Mouse (Mus musculus) intestine, embryonic 15.5 days (tissue): ENCODE data around the gene Gm39115. TPM values are rescaled to one million over a fixed set of nuclear protein-coding genes. Genes with fewer than 3 reads are reported as not detected.
A peak's percentile ranks its signal among the peaks of the same experiment; 100 is the strongest.

Source experiments
- ATAC-seq: fragments of 200-750 bp; cut with Nextera tagmentation; 2 replicates; pipeline ENCODE4 v1.8.0; 2017; ENCODE audit warnings: moderate TSS enrichment, moderate library complexity
- H3K27ac ChIP-seq: fragments of 300-500 bp; sonication (generic); 2 replicates; pipeline ENCODE4 v1.5.1; 2015; ENCODE audit warnings: mild to moderate bottlenecking, inconsistent platforms
- H3K27me3 ChIP-seq: fragments of 300-500 bp; sonication (generic); replicated peaks from 2 replicates; pipeline ENCODE4 v1.6.1; 2015; ENCODE audit warnings: inconsistent platforms
- H3K36me3 ChIP-seq: fragments of 300-500 bp; sonication (generic); 2 replicates; pipeline ENCODE4 v1.6.1; 2015; ENCODE audit warnings: inconsistent platforms
- H3K4me1 ChIP-seq: fragments of 300-500 bp; sonication (generic); replicated peaks from 2 replicates; pipeline ENCODE4 v1.6.1; 2015; ENCODE audit warnings: inconsistent platforms
- H3K4me2 ChIP-seq: fragments of 300-500 bp; sonication (generic); replicated peaks from 2 replicates; pipeline ENCODE4 v1.6.1; 2015; ENCODE audit warnings: mild to moderate bottlenecking, inconsistent platforms
- H3K4me3 ChIP-seq: fragments of 300-500 bp; sonication (generic); replicated peaks from 2 replicates; pipeline ENCODE4 v1.5.1; 2015; ENCODE audit warnings: inconsistent platforms
- H3K9ac ChIP-seq: fragments of 300-500 bp; sonication (generic); 2 replicates; pipeline ENCODE4 v1.6.1; 2015; ENCODE audit warnings: inconsistent platforms
- H3K9me3 ChIP-seq: fragments of 300-500 bp; sonication (generic); 2 replicates; pipeline ENCODE4 v1.6.1; 2016; ENCODE audit warnings: inconsistent platforms
- WGBS: fragments of 180-500 bp; shearing (Covaris S2); methylation state at CpG from one replicate; pipeline ENCODE4 v1.1.7; 2015; 5-methylcytosine and 5-hydroxymethylcytosine counted together
- polyA plus RNA-seq: library from polyadenylated mRNA; unstranded; fragments of >200 nt; fragmentation: Nextera tagmentation; extraction: Ambion mirVana; gene quantifications from 2 replicates; pipeline ENCODE4 v1.2.1, GENCODE M21; 2015

Gene Gm39115
- polyA plus RNA-seq, 1 experiment from 2014 or later = not detected

DNA sequence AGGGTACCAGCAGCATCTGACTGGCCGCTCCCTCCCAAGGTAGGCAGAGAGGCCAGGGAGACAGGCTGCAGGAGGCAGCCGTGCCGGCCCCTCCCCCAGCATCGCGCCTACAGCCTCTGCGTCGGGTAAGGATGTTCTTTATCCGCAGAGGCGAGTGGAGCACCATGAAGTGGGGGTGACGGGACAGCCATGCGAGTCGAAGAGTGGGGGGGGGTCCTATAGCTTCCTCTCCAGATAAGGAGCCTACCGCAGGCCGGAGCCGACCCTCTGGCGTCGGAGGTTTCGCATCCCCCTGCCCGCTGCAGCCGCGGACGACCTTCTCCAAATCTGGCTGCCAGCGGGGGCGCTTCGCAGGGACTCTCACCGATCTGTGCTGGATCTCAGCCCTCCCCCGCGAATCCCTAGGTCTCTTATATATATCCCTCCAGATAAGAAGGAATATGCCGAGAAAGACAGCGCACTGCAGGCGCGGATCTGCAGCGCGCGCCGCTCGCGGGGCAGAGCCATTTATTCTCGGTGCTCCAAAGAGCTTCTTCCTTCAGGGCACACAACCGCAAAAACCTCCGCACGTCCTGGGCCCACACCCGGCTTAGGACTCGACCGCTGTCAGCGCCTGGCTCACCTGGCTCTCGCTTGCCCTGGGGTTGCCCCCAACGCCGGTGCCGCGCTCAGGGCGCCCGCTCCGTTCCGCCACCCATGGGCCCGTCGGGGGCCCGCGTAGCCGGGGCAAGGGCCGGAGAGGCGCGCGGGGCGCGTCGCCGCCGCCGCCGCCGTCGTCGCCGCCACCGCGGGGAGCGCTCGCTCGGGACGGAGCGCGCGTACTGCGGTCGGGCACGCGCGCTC lies 41.3 kb downstream of the Gm39115 start:
- H3K4me3 ChIP-seq = peak overlapping the region; percentile 77
- H3K4me1 ChIP-seq = peaks cover 14% of the 10 kb centered on the region; the same call in 1 of the 2 replicates
- peak overlapping the region; percentile 80 for H3K9ac ChIP-seq
- ATAC-seq = peak; percentile 73
- no peaks in the 10 kb centered on the region for H3K36me3 ChIP-seq
- no peaks in the 10 kb centered on the region for H3K9me3 ChIP-seq
- WGBS = under 1% methylated on average over 89 of the region's 89 CpGs
- H3K4me2 ChIP-seq = peak overlapping the region; percentile 98
- peaks cover 46% of the 10 kb centered on the region for H3K27me3 ChIP-seq
- peak overlapping the region; percentile 57; the same call in 1 of the 2 replicates for H3K27ac ChIP-seq

DNA sequence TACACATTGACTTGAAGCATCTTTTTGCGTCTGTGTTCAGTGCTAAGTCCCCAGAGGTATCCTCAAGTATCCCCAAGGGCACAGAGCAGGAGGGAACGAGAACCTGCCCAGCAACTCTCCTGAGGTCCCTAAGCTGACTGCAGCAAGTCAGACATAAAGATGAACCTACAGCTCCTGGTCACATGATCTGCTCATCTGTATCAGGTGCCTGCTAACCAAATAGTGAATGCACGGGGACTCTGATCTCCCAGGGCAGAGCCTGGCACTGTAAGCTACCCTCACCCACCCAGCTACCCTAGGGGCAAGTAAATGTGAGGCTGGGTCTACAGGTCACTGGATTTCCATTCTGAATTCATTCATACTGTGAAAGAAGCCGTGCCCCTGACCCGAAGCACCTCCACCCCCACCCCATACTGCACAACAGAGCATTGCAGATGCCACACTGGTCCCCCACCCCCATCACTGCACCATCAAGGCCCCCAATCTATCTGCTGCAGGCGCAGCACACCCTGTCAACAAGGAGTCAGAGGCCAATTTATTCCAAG lies 42.1 kb downstream of the Gm39115 start:
- Histone ChIP-seq H3K36me3 (no peaks in the 10 kb centered on the region), H3K27ac (no peak overlapping the region), H3K9me3 (no peaks in the 10 kb centered on the region), H3K9ac (peak overlapping the region; percentile 80), H3K4me1 (peaks cover 20% of the 10 kb centered on the region), H3K4me2 (peak overlapping the region; percentile 98), H3K27me3 (peaks cover 46% of the 10 kb centered on the region), H3K4me3 (peak overlapping the region; percentile 77)
- WGBS = 33% methylated on average over 6 of the region's 6 CpGs
- ATAC-seq = no peak

DNA sequence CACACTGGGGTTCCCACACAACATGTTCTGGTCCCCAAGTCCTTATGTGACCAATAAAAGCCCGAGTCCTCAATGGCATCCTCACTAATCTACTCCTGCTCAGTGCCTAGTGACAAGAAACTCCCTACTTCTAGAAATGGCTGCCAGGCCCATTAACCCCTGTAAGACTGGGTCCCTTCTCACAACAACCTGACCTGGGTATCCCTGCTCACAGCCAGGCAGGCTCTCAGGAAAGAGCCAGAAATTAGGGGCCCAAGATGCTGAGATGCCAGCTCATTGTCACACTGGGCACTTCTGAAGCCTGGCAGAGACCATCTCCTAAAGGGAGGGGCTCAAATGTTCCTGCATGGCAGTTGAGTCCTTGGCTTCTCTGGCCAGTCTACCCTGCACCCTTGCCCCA lies 42.8 kb downstream of the Gm39115 start:
- Histone ChIP-seq H3K9me3 (no peaks in the 10 kb centered on the region), H3K4me1 (peaks cover 23% of the 10 kb centered on the region), H3K36me3 (no peaks in the 10 kb centered on the region), H3K9ac (no peak overlapping the region; the same call in 1 of the 2 replicates), H3K4me3 (no peak overlapping the region), H3K4me2 (no peak overlapping the region; the same call in 1 of the 2 replicates), H3K27ac (no peak overlapping the region), H3K27me3 (peaks cover 46% of the 10 kb centered on the region)
- ATAC-seq = no peak
- 71% methylated on average over 1 of the region's 1 CpGs for WGBS

DNA sequence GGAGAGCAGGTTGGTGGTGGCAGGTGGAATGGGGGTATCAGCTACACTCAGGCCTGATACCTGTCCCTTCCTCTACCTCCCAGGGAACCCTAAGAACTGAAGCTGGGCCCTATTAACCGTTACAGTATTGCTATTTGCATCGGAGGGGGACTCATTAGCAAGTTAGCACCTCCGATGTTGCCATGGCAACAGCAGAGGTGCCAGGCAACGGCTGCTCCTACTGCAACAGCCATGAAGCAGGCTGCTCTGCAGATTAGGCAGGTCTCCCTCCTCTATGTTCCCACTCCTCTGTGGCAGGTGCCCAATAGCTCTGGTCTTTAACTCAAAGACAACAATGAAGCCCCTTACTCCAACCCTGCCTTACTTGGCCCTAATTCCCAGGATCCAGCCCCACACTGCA lies 44.0 kb downstream of the Gm39115 start:
- H3K27me3 ChIP-seq = peaks cover 39% of the 10 kb centered on the region
- H3K9ac ChIP-seq = no peak overlapping the region
- H3K4me3 ChIP-seq = no peak overlapping the region
- H3K27ac ChIP-seq = no peak overlapping the region
- H3K4me1 ChIP-seq = peaks cover 23% of the 10 kb centered on the region
- no peak overlapping the region; the same call in 1 of the 2 replicates for H3K4me2 ChIP-seq
- no peaks in the 10 kb centered on the region for H3K9me3 ChIP-seq
- no peaks in the 10 kb centered on the region; the same call in 1 of the 2 replicates for H3K36me3 ChIP-seq
- no peak for ATAC-seq
- WGBS = 16% methylated on average over 4 of the region's 4 CpGs

DNA sequence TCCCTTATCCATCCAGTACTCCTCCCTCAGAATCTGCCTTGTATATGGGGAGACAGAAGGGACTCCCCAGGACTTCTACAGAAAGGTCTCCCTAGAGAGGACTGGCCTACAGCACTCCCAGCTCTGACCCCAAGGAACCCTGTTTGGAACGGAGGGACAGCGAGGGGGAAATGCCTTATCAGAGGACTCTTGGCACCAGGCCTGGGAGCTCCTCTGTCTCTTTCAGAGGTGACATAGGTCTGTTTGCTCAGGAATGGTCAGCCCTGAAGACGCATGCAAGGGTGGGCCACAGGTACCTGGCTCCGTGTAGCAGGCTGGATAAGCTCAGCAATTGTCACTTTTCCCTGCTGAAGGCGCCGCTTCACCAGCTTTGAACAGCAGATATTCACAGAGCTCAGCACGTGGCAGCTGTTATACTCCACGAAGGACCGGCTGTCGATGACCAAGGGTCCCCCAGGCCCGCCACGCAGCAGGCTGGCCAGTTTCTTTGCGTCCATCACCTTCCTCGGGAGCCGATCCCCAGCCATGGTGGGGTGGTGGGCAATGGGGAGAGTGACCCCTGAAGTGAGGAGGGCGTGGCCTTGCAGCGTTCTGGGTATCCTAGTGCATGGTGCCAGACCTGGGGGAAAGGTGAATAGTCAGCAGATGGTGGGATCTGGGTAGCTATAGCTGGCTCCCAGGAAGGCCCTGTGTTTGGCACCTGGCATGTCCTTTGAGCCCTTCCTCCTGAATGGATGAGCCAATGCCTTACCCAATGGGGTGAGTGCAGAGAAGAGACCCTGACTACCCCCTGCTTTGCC lies 46.0 kb downstream of the Gm39115 start:
- WGBS = 65% methylated on average over 17 of the region's 17 CpGs
- no peaks in the 10 kb centered on the region for H3K9me3 ChIP-seq
- H3K4me2 ChIP-seq = no peak overlapping the region
- no peak overlapping the region for H3K9ac ChIP-seq
- 0 out of 2 replicates have a peak overlapping the region, but pooled peaks have one; percentile 6 for H3K27ac ChIP-seq
- ATAC-seq = no peak
- H3K27me3 ChIP-seq = peaks cover 24% of the 10 kb centered on the region
- peaks cover 18% of the 10 kb centered on the region for H3K4me1 ChIP-seq
- no peak overlapping the region for H3K4me3 ChIP-seq
- H3K36me3 ChIP-seq = peaks cover 4% of the 10 kb centered on the region

DNA sequence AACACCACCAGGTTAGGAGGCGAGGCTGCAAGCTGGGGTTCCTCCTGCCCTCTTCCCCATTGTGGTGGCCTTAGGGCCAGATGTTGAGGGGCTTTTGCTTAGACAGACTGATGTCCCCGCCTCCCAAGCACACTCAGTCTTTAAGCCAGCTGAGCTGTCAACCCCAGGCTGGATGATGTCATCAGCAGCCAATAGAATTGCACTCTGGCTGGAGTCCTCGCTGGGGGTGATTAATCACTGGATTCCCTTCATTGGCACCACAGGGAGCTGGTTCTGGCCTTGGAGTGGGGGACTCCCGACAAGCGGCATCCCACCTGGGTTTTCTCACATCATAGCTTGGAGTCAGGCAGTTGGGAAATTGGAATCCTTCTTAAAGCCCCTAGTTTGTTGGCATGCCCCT lies 46.9 kb downstream of the Gm39115 start:
- peak; percentile 68 for ATAC-seq
- Histone ChIP-seq H3K4me1 (peaks cover 21% of the 10 kb centered on the region), H3K36me3 (peaks cover 4% of the 10 kb centered on the region), H3K9me3 (no peaks in the 10 kb centered on the region), H3K4me2 (no peak overlapping the region), H3K27me3 (peaks cover 18% of the 10 kb centered on the region), H3K4me3 (no peak overlapping the region), H3K9ac (no peak overlapping the region), H3K27ac (no peak overlapping the region)
- WGBS = 18% methylated on average over 5 of the region's 5 CpGs

DNA sequence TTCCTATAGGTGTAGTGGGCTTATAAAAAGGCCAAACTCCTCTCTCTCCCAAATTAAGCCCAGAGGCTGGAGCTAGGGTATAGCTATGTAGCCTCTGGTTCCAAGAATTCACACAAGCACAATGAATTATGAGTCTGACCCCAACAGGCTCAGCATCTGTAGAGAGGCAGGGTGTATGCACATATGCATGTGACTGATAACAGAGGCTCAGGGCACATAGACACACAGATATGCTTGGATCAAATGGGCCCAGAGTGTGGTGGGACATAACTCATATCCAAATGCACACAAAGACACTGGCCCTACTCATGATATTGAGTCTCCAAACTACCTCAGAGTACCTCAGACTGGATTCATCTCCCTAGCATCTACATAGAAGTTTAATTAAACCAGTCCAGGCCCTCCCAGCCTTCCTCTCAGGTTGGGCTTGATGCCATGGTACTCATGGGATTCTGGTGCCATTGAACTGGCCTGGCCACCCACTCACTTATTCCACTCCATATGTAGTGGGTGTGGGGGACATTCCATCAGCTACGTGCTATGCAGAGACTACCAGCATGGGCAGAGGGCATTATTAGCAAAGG lies 48.7 kb downstream of the Gm39115 start:
- no peak overlapping the region for H3K27ac ChIP-seq
- peaks cover 27% of the 10 kb centered on the region for H3K27me3 ChIP-seq
- H3K36me3 ChIP-seq = peaks cover 7% of the 10 kb centered on the region
- no peak overlapping the region for H3K9ac ChIP-seq
- 93% methylated on average over 1 of the region's 1 CpGs for WGBS
- H3K4me2 ChIP-seq = no peak overlapping the region
- peak; percentile 67; the same call in 1 of the 2 replicates for ATAC-seq
- no peaks in the 10 kb centered on the region for H3K9me3 ChIP-seq
- no peak overlapping the region for H3K4me3 ChIP-seq
- peaks cover 26% of the 10 kb centered on the region for H3K4me1 ChIP-seq

DNA sequence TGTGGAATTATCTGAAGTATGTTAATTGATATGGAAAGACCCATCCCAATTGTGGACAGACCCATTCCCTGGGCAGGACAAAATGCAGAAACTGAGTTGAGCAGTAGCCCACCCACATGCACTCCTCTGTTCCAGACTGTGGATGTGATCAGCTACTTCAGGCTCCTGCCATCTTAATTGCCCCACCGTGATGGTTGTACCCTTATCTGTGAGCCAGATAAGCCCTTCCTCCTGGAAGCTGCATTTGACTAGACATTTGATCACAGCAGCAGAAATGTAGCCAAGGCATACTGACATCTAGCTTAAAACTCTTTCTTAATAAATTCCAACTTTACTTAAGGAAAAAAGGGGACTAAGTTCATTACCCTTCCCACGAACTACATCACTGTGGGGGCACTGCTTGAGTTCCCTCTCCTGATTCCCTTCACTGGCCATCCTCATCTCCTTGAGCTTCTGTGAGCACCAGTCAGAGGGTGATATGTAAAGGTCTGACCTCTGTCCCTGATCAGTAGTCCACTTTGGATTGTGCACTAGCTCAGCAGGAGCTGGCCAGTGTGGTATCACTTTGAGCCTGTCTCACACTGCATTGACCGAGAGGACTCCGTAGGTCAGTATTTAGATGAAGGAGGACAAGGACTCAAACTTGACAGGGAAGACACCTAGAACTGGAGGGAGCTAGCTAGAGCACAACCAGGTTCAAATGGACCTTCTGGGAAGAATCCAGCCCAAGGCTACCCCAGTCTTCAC lies 49.5 kb downstream of the Gm39115 start:
- H3K36me3 ChIP-seq = peaks cover 7% of the 10 kb centered on the region
- H3K4me1 ChIP-seq = peaks cover 31% of the 10 kb centered on the region
- WGBS = 76% methylated on average over 4 of the region's 4 CpGs
- no peak for ATAC-seq
- no peak overlapping the region for H3K27ac ChIP-seq
- no peaks in the 10 kb centered on the region for H3K9me3 ChIP-seq
- no peak overlapping the region for H3K4me3 ChIP-seq
- H3K9ac ChIP-seq = no peak overlapping the region
- H3K27me3 ChIP-seq = peaks cover 27% of the 10 kb centered on the region
- no peak overlapping the region for H3K4me2 ChIP-seq

Other genes with a start within 250 kb of the Gm39115 start
- gene Tollip, start 217.5 kb downstream of the Gm39115 start, polyA plus RNA-seq = 43.9 and 46.2 TPM in 2 replicates
- 1.3 and 1.8 TPM in 2 replicates for gene Brsk2, start 186.3 kb downstream of the Gm39115 start, polyA plus RNA-seq
- gene Mob2, start 75.0 kb downstream of the Gm39115 start, polyA plus RNA-seq = 57.8 and 61.8 TPM in 2 replicates
- gene Dusp8, start 40.2 kb downstream of the Gm39115 start, polyA plus RNA-seq = 6.6 TPM in 2 replicates
- not detected in 2 replicates for gene Gm45618, start 15.3 kb downstream of the Gm39115 start, polyA plus RNA-seq
- not detected in 2 replicates for gene Gm45337, start 8.6 kb upstream of the Gm39115 start, polyA plus RNA-seq
- not detected in 2 replicates for gene Gm29735, start 21.1 kb upstream of the Gm39115 start, polyA plus RNA-seq
- gene Gm4553, start 29.7 kb upstream of the Gm39115 start, polyA plus RNA-seq = not detected in 2 replicates
- not detected in 2 replicates for gene Krtap5-2, start 40.0 kb upstream of the Gm39115 start, polyA plus RNA-seq
- gene Gm10153, start 54.4 kb upstream of the Gm39115 start, polyA plus RNA-seq = not detected in 2 replicates
- gene Krtap5-3, start 65.3 kb upstream of the Gm39115 start, polyA plus RNA-seq = not detected in 2 replicates
- not detected in 2 replicates for gene Gm7579, start 75.8 kb upstream of the Gm39115 start, polyA plus RNA-seq
- not detected in 2 replicates for gene Krtap5-5, start 93.9 kb upstream of the Gm39115 start, polyA plus RNA-seq
- not detected in 2 replicates for gene Gm40460, start 105.0 kb upstream of the Gm39115 start, polyA plus RNA-seq
- gene Gm2431, start 122.3 kb upstream of the Gm39115 start, polyA plus RNA-seq = not detected in 2 replicates
- not detected in 2 replicates for gene Gm4559, start 138.3 kb upstream of the Gm39115 start, polyA plus RNA-seq
- gene Krtap5-1, start 161.1 kb upstream of the Gm39115 start, polyA plus RNA-seq = not detected in 2 replicates
- not detected in 2 replicates for gene Krtap5-4, start 167.5 kb upstream of the Gm39115 start, polyA plus RNA-seq
- gene Ifitm10, start 237.7 kb upstream of the Gm39115 start, polyA plus RNA-seq = 1.9 and 2.0 TPM in 2 replicates
- 1.2 and 1.9 TPM in 2 replicates for gene Gm49369, start 246.6 kb upstream of the Gm39115 start, polyA plus RNA-seq